Mouse (Mus musculus): Measurements from ENCODE around the gene Fto. TPM values are rescaled to one million over a fixed set of nuclear protein-coding genes. Genes with fewer than 3 reads are reported as not detected.

The Fto gene
- polyA plus RNA-seq, 1 experiment from 2014 or later: 56.1 TPM

DNA sequence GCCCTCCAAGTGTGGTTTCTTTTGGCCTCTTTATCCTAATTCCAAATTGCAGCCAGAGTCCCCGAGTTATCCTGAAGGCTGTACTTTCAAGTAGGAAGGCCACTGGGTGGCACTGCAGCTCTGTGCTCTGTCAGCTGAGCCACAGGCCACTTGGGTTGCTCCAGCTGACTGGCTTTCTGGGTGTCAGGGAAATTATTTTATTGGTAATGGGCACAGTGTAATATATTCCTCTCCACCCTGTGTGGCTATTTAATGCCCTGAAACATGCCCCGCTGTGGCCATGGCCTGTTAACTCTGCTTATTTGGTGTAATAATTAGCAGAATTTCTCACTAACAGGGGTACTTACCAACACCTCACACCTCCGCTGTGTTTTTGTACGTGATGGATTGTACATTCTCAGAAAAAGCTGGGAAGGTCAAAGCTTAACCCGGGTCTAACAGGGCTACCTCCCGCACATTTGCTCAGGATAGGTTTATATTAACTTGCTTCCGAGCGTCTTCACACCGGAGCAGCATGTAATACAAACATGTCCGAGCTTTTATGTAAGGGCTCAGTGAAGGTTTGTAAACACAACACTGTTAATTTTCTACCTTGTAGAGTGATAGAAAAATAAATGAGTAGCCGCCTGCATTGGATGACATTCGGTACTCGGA, 65.6 kb downstream of the Fto start:
- H3K4me1 ChIP-seq (replicated peaks): peaks cover 63% of the 10 kb centered on the region
- H3K36me3 ChIP-seq: no peaks in the 10 kb centered on the region
- ATAC-seq (replicated peaks; ENCODE audit: insufficient number of reproducible peaks, insufficient read depth, low FRiP score, low read depth): 0 out of 2 replicates have a peak, but pooled peaks have one; percentile 42
- WGBS: 69% methylated on average over 13 of the region's 13 CpGs
- no peaks in the 10 kb centered on the region for H3K9me3 ChIP-seq (replicated peaks)
- H3K4me2 ChIP-seq: no peak overlapping the region
- no peak overlapping the region for H3K4me3 ChIP-seq
- no peak overlapping the region for H3K27ac ChIP-seq
- H3K9ac ChIP-seq: no peak overlapping the region
- H3K27me3 ChIP-seq: no peaks in the 10 kb centered on the region

DNA sequence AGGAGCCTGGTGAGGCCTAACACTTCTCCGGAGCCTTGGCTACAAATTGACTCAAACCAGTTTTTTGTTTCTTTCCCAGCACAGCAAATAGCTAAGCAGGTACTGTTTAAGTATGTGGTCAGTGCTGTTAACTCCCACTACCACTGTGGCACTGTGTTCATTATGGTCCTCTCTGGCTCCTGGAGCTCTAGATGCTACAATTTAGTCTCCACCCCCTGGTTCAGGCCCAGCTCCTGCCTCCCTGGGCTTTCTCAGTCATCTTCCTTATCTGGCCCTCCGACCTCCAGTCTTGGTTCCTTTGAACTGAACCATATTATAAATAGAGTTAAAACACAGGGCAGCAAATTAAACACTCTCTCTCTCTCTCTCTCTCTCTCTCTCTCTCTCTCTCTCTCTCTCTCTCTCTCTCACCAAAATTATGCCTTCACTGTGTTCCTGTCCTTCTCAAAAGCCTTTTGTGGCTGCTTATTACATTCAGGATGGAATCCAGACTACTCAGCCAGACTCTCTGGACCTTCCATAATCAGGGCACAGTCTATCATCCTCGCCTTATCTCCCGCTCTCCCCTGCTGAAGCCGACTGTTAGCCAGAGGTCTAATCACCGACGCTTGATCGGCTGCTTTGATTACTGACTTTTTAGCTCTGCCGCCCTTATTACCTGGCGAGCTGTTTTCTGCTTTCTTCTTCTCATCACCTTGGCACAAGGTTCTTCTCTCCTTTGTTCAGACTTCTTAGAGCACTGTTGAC, 67.6 kb downstream of the Fto start:
- no peaks in the 10 kb centered on the region for H3K9me3 ChIP-seq (replicated peaks)
- H3K4me3 ChIP-seq: no peak overlapping the region
- H3K36me3 ChIP-seq: no peaks in the 10 kb centered on the region
- 24% methylated on average over 10 of the region's 10 CpGs for WGBS
- ATAC-seq (replicated peaks; ENCODE audit: insufficient number of reproducible peaks, insufficient read depth, low FRiP score, low read depth): no peak
- H3K4me1 ChIP-seq (replicated peaks): peaks cover 47% of the 10 kb centered on the region
- peak overlapping the region; percentile 18; the same call in 1 of the 2 replicates for H3K27ac ChIP-seq
- H3K4me2 ChIP-seq: peak overlapping the region; percentile 0; the same call in 1 of the 2 replicates
- H3K27me3 ChIP-seq: no peaks in the 10 kb centered on the region
- no peak overlapping the region for H3K9ac ChIP-seq

DNA sequence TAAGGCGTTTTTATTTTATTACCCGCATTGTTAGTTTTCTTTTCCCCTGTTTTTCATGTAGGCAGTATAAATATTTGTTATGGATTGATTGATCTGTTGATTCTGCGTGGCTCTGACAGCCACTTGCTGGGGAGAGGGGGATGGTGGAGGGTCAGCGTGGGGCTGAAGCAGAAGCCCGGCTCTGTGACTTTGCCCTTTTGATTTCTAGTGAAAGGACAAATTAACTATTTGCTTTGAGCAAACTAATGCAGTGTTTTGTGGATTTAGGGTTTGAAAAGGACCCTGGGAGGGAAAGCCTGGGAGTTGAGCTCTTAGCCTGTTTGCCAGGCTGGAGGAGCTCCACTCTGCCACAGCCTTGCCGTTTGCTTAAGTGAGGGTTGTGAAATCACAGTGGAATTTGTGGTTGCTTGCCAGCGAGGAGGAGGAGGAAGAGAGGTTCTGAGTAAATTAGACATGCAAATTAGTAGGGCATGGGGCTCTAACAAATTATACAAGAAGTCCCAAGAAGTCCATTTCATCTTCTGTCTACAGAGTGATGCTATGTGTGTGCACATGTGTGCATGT, 68.3 kb downstream of the Fto start:
- WGBS: 25% methylated on average over 7 of the region's 7 CpGs
- Histone ChIP-seq H3K4me1 (replicated peaks) (peaks cover 41% of the 10 kb centered on the region), H3K4me2 (peak overlapping the region; percentile 0; the same call in 1 of the 2 replicates), H3K9me3 (replicated peaks) (no peaks in the 10 kb centered on the region), H3K27me3 (no peaks in the 10 kb centered on the region), H3K36me3 (no peaks in the 10 kb centered on the region), H3K9ac (no peak overlapping the region), H3K27ac (no peak overlapping the region), H3K4me3 (no peak overlapping the region)
- ATAC-seq (replicated peaks; ENCODE audit: insufficient number of reproducible peaks, insufficient read depth, low FRiP score, low read depth): no peak

DNA sequence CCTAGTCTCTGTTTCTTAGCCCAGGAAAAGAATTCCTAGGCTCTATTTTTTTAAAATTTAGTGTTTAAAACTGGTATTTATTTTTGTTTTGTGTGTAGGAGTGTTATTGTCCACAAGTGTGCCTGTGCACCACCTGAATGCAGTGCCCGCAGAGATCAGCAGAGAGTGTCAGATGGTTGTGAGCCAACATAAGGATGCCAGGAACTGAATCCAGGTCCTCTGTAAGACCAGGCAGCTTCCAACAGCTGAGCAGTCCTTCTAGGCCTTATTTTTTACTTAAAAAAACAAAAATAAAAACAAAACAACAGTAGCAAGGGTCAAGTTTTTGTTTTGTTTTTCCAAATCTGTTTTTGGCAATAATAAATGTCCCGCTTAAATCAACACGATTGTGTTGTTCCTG, 69.9 kb downstream of the Fto start:
- no peak overlapping the region for H3K4me3 ChIP-seq
- no peaks in the 10 kb centered on the region for H3K9me3 ChIP-seq (replicated peaks)
- H3K27ac ChIP-seq: no peak overlapping the region
- H3K9ac ChIP-seq: no peak overlapping the region
- no peaks in the 10 kb centered on the region for H3K27me3 ChIP-seq
- no peak overlapping the region for H3K4me2 ChIP-seq
- 77% methylated on average over 3 of the region's 3 CpGs for WGBS
- no peaks in the 10 kb centered on the region for H3K36me3 ChIP-seq
- ATAC-seq (replicated peaks; ENCODE audit: insufficient number of reproducible peaks, insufficient read depth, low FRiP score, low read depth): no peak
- peaks cover 26% of the 10 kb centered on the region for H3K4me1 ChIP-seq (replicated peaks)

DNA sequence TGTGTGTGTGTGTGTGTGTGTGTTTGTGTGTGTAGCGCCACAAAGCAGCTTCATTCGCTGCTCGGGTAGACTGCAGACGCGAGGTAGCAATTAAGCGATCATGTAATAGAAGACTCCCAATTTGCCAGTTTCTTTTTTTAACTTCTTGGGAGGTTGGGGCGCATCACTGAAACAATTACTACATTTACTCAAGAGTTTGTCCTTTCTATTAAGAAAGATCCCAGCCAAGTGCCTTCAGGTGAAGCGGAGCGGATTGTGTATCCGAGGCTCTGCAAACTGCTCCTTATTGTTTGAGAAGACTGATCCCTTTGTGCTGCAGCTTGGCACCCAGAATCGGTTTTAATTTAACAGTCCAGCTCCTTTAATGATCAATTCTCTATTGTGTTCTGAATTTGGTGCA, 70.5 kb downstream of the Fto start:
- no peak overlapping the region for H3K4me3 ChIP-seq
- H3K9me3 ChIP-seq (replicated peaks): no peaks in the 10 kb centered on the region
- ATAC-seq (replicated peaks; ENCODE audit: insufficient number of reproducible peaks, insufficient read depth, low FRiP score, low read depth): no peak
- no peak overlapping the region for H3K4me2 ChIP-seq
- WGBS: 92% methylated on average over 11 of the region's 11 CpGs
- H3K36me3 ChIP-seq: no peaks in the 10 kb centered on the region
- H3K27ac ChIP-seq: no peak overlapping the region
- H3K4me1 ChIP-seq (replicated peaks): peaks cover 26% of the 10 kb centered on the region
- no peak overlapping the region for H3K9ac ChIP-seq
- H3K27me3 ChIP-seq: no peaks in the 10 kb centered on the region

DNA sequence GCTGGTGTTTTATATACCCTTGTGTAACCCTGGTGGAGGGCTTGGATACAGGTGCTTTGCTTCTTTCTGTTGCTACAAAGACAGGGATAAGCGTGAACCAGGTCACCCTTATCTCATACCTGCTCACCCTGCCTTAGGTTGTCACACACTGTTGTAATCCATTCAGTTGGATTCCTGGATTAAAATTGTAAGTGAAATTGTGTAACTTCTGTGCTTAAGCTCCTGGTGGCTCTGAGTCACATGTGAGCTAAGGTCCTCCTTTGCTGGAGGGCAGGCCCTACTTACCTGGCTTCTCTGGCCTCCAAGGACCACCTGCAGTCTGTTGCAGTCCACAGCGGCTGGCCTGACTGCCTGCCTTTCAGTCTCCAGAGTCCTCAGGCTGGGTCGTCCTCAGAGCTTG, 71.1 kb downstream of the Fto start:
- Histone ChIP-seq H3K36me3 (no peaks in the 10 kb centered on the region), H3K9ac (no peak overlapping the region), H3K27ac (no peak overlapping the region), H3K4me2 (no peak overlapping the region), H3K4me3 (no peak overlapping the region), H3K4me1 (replicated peaks) (peaks cover 20% of the 10 kb centered on the region), H3K9me3 (replicated peaks) (no peaks in the 10 kb centered on the region), H3K27me3 (no peaks in the 10 kb centered on the region)
- ATAC-seq (replicated peaks; ENCODE audit: insufficient number of reproducible peaks, insufficient read depth, low FRiP score, low read depth): no peak
- 84% methylated on average over 3 of the region's 3 CpGs for WGBS

DNA sequence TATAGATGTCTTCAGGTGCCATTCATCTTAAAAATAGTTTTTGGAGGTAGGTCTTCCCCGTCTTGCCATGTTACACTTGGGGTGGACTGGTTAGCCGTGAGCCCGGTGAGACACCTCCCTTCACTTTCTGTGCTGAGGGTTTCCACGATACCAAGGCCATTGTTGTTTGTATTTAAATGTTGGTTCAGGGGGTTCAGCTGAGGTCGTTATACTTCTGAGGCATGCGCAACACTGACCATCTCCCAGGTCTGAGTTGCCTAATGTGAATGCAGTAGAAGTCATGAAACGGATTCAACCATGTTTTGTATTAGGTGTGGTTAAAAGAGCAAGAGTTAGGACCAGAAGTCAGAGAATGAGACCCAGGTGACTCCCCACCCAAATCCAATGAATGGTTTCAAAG, 72.5 kb downstream of the Fto start:
- Histone ChIP-seq H3K27me3 (no peaks in the 10 kb centered on the region), H3K27ac (no peak overlapping the region), H3K36me3 (no peaks in the 10 kb centered on the region), H3K4me3 (no peak overlapping the region), H3K9me3 (replicated peaks) (no peaks in the 10 kb centered on the region), H3K4me1 (replicated peaks) (peaks cover 14% of the 10 kb centered on the region), H3K9ac (no peak overlapping the region), H3K4me2 (no peak overlapping the region)
- no peak for ATAC-seq (replicated peaks; ENCODE audit: insufficient number of reproducible peaks, insufficient read depth, low FRiP score, low read depth)
- 92% methylated on average over 7 of the region's 7 CpGs for WGBS

DNA sequence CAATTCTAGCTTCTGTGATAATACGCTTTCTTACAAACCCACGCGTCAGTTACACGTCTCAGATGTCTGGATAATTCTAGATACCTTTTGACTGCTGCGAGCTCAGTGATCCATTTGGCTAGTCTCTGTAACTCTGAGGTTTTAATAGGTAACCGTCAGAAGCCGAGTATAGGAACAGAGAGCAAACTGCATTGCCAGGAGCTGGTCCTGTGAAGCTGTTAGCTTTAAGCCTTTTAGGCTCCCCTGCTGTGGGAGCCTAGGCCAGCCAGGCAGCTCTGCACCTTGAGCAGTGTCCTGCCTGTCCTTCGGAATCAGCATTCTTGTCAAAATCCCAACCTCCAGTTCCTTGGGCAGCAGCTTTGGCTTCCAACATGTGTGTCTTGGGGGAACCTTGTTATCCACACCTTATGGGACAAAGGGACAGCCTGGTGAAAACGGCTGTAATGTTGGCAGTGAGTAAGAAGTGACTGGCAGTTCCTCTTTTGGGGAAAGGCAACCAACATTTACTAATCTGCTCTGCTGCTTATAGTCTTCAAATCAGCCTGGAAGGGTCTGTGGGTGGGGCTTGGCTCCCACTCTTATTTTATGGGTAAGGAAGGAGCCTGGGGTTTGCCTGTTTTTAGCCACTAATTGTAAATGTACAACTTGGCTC, 77.2 kb downstream of the Fto start:
- Histone ChIP-seq H3K9ac (no peak overlapping the region), H3K27ac (no peak overlapping the region)
- 69% methylated on average over 9 of the region's 9 CpGs for WGBS

DNA sequence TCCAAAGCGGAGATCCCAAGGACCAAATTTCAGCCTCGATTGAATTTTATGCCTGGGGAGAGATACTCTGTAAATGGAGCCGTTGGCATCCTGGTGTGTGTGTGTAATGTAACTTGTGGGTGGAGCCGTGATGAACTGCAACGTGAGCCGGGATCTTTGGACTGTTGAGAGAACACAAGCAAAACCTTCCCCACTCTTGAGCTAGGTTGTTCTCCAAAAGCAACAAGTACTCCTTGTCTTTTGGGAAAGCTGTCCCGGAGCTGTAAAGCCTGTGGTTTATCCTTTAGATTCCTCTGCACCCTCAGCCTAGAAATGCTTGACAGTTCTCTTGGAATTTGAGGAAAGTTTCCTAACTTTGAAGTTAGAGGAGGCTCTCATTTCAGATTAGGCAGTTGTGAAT, 78.9 kb downstream of the Fto start:
- WGBS: 57% methylated on average over 7 of the region's 7 CpGs
- no peak for ATAC-seq (replicated peaks; ENCODE audit: insufficient number of reproducible peaks, insufficient read depth, low FRiP score, low read depth)
- H3K27ac ChIP-seq: no peak overlapping the region

More for the DNA sequence above, 77.2 kb downstream of the Fto start:
- H3K9me3 ChIP-seq (replicated peaks): no peaks in the 10 kb centered on the region
- H3K36me3 ChIP-seq: no peaks in the 10 kb centered on the region
- ATAC-seq (replicated peaks; ENCODE audit: insufficient number of reproducible peaks, insufficient read depth, low FRiP score, low read depth): no peak
- H3K4me1 ChIP-seq (replicated peaks): peaks cover 9% of the 10 kb centered on the region; the same call in 1 of the 2 replicates
- no peaks in the 10 kb centered on the region for H3K27me3 ChIP-seq
- no peak overlapping the region for H3K4me3 ChIP-seq
- no peak overlapping the region for H3K4me2 ChIP-seq

DNA sequence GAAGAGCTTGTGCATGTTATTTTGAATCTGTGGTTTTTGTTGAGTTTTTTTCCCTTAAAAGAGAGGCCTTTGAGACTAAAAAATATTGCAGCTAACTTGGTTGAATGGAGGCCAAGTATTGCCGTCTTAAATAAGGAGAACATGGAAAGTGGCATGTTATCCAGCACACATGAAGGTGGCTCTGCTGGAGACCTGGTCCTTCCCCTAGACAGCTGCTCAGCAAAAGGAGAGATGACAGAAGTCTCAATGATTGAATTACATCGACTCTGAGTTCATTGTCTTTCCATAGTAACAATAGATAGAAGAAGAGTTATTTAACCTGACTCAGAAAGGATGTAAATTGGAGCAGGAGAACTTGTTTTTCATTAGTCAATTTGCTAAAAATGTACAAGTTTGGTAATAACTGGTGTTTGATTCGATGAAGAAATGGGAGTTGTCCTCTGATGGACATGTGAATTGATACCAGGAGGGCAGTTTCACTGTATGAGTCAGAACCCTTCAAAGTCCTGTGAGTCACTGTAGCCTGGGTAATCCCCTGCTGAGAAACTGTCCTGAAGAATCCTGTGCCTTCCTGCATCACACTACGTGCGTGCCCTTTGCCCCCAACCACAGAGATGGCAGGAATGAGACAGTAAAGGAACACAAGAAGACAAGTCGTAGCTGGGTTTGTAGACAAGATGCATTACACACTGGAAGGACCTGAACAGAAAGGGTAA, 82.2 kb downstream of the Fto start:
- H3K9ac ChIP-seq: no peak overlapping the region
- ATAC-seq (replicated peaks; ENCODE audit: insufficient number of reproducible peaks, insufficient read depth, low FRiP score, low read depth): no peak

More for the DNA sequence above, 78.9 kb downstream of the Fto start:
- H3K4me1 ChIP-seq (replicated peaks): peaks cover 9% of the 10 kb centered on the region; the same call in 1 of the 2 replicates
- no peaks in the 10 kb centered on the region for H3K9me3 ChIP-seq (replicated peaks)
- H3K27me3 ChIP-seq: no peaks in the 10 kb centered on the region
- H3K36me3 ChIP-seq: no peaks in the 10 kb centered on the region
- no peak overlapping the region for H3K4me3 ChIP-seq
- H3K9ac ChIP-seq: no peak overlapping the region
- H3K4me2 ChIP-seq: no peak overlapping the region

DNA sequence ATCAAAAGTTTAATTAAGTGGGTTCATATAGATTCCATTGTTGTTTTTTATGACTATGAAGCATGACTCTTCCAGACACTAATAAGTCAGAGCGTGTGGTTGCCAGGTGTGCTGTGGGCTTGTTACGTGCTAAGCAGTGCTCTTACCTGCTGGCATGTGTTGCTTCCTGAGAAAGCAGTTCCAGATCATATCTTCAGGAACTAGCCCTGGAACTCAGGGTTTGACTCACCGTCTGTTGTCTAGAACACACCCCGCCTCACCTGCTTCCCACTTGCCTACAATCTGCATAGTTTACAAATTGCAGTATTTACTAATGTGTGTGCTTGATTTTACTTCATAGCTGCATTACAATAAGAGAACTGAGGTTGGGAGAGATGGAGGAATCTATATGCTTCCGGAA, 84.7 kb downstream of the Fto start:
- no peak overlapping the region for H3K4me3 ChIP-seq
- no peaks in the 10 kb centered on the region for H3K9me3 ChIP-seq (replicated peaks)
- no peak overlapping the region for H3K27ac ChIP-seq
- H3K27me3 ChIP-seq: no peaks in the 10 kb centered on the region
- H3K4me1 ChIP-seq (replicated peaks): peaks cover 3% of the 10 kb centered on the region; the same call in 1 of the 2 replicates
- no peak overlapping the region for H3K9ac ChIP-seq
- no peak overlapping the region for H3K4me2 ChIP-seq
- H3K36me3 ChIP-seq: no peaks in the 10 kb centered on the region
- no peak for ATAC-seq (replicated peaks; ENCODE audit: insufficient number of reproducible peaks, insufficient read depth, low FRiP score, low read depth)
- WGBS: 92% methylated on average over 5 of the region's 5 CpGs

More for the DNA sequence above, 82.2 kb downstream of the Fto start:
- peaks cover 6% of the 10 kb centered on the region; the same call in 1 of the 2 replicates for H3K4me1 ChIP-seq (replicated peaks)
- no peaks in the 10 kb centered on the region for H3K36me3 ChIP-seq
- no peak overlapping the region for H3K4me2 ChIP-seq
- H3K4me3 ChIP-seq: no peak overlapping the region
- H3K27ac ChIP-seq: no peak overlapping the region
- H3K27me3 ChIP-seq: no peaks in the 10 kb centered on the region
- 70% methylated on average over 6 of the region's 6 CpGs for WGBS
- no peaks in the 10 kb centered on the region for H3K9me3 ChIP-seq (replicated peaks)

All from heart, embryonic 15.5 days (tissue).